Mouse (Mus musculus) megakaryocyte-erythroid progenitor cell, adult 5-6 weeks (primary cell): ENCODE results near the gene Ulk1. TPM values are rescaled to one million over a fixed set of nuclear protein-coding genes. Genes with fewer than 3 reads are reported as not detected.
A peak's percentile ranks its signal among the peaks of the same experiment; 100 is the strongest.
"Not testable (repeated sequence)": the region's sequence is repeated elsewhere in the genome, so short reads cannot be mapped to it uniquely, and the experiment has no call there.

Experiments
- ATAC-seq: replicated peaks from 2 replicates; pipeline ENCODE4 v1.8.0; 2016; ENCODE audit warnings: mild to moderate bottlenecking, inconsistent platforms; ENCODE audit not compliant: severe bottlenecking, poor library complexity, low FRiP score, low TSS enrichment
- total RNA-seq, 2 experiments: library from RNA; stranded (forward) in 1 of 2; stranded (reverse) in 1 of 2; fragments of 200-1000, 215-1000 nt in 1 of 2; fragments of >200 nt in 1 of 2; fragmentation: Nextera tagmentation in 1 of 2; gene quantifications; 2 replicates each; pipeline ENCODE4 v1.2.3; 2014 to 2017

Gene Ulk1
- total RNA-seq, 2 experiments from 2014 or later, result 7.8 to 52.2 TPM

DNA sequence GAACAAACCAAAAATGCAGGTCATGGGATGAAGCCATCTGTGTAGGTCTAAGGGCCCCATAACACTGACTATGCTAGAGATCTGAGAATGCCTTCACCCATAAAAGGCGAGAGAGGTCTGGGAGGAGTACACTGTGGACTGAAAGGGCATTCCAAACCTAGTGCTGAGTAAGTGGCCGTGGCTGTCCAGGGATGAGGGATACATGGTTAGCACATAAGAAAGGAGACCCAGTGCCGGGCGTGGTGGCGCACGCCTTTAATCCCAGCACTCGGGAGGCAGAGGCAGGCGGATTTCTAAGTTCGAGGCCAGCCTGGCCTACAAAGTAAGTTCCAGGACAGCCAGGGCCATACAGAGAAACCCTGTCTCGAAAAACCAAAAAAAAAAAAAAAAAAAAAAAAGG, 37.0 kb downstream of the Ulk1 start:
- ATAC-seq, result not testable (repeated sequence)

DNA sequence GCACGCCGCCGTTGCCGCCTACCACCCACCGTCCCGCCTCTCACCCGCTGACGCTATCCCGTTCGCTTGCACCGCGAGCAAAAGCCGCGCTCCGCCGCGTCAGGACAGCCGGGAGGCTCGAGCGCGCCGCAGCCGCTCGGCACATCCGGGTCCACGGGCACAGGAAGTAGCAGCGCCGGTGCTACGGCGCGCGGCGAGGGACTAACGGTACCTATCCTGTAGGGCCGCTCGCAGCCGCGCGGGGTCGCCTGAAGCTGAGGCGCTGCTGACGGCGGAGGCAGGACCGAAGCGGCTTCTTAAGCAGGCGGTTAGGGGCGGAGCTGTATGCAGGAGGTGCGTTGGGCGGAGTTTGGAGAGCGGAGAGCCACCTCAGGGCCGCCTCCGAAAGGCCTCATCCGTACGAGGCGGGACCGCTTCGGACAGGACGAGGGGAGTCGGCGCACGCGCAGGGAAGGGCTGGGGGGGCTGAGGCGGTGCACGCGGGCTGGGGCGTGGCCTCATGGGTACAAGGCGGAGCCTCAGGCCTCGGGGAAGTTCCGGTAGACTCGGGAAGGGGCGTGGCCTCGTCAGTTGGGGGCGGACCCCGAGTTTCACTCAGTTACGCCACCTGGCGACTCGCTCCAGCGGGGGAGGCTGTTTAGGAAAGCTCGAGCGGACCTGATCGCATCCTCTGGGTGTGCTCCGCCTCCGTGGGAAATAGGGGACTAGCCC, 39.3 kb downstream of the Ulk1 start, which contains the start of gene Ep400:
Gene Ep400 (minus strand): TSS at position 270 of the 711 bp plus-strand sequence.
- ATAC-seq, result peak; percentile 95

DNA sequence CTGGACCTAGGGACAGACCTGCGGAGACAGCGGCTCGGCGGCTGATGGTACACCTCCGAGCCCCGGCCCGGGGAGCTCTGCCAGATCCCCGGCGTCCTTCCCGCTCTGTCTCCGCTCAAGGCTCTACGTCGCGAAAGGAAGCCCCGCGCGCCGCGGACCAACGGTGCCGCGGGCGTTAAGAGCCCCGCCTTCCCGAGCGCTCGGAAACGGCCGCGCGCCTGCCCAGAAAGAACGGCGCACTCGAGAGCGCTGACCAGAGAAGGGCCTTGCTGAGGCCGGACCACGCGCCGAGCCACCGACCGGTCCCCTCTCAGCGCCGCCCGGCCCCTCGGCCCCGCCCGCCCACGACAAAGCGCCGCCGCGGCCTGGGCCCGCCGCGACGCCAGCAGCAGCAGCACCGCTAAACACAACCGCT, 39.9 kb downstream of the Ulk1 start:
- ATAC-seq, result no peak

DNA sequence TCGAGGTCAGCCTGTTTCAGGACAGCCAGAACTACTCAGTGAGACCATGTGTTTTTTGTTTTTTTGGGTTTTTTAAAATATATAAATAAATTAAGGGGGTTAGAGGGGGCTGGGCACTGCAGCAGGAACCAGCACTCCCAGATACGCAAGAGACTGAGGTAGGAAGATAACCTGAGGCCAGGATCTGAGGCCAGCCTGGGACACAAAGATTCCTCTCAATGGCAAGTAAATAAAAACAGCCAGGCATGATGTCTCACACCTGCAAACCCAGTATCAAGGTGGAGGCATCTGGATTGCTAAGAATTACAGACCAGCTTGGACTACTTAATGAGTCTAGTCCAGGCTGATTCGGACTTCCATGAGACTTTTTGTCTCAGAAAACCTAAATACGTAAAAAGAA, 40.6 kb downstream of the Ulk1 start:
- ATAC-seq, result peak; percentile 35

DNA sequence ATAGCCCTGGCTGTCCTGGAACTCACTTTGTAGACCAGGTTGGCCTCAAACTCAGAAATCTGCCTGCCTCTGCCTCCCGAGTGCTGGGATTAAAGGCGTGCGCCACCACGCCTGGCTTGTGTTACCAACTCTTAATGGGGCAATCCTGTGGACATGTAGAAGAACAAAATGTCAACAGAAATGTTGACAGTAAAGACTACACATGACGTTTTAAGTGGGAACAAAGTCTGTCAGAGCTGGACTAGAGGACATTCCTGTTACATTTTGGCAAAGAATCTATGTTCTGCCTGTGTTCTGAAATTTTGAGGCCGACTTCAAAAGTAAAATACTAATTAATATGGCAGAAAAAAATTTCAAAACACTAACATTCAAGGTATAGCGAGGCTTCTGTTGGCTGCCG, 46.0 kb downstream of the Ulk1 start:
- no peak for ATAC-seq

DNA sequence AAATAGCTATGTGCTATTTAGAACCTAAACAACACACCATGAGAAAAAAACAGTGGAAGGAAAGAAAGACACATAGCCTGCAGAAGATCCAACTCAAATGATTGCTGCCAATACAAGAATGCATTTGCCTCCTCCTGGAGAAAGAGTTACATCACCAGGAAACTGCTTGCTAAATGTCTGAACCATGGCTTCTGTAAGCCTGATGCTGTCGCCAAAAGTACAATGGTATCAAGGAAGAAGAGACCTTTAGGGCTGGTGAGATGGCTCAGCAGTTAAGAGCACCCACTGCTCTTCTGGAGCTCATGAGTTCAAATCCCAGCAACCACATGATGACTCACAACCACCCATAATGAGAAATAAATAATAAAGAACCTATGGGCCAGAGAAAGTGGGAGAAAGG, 64.9 kb downstream of the Ulk1 start:
- ATAC-seq, result no peak

DNA sequence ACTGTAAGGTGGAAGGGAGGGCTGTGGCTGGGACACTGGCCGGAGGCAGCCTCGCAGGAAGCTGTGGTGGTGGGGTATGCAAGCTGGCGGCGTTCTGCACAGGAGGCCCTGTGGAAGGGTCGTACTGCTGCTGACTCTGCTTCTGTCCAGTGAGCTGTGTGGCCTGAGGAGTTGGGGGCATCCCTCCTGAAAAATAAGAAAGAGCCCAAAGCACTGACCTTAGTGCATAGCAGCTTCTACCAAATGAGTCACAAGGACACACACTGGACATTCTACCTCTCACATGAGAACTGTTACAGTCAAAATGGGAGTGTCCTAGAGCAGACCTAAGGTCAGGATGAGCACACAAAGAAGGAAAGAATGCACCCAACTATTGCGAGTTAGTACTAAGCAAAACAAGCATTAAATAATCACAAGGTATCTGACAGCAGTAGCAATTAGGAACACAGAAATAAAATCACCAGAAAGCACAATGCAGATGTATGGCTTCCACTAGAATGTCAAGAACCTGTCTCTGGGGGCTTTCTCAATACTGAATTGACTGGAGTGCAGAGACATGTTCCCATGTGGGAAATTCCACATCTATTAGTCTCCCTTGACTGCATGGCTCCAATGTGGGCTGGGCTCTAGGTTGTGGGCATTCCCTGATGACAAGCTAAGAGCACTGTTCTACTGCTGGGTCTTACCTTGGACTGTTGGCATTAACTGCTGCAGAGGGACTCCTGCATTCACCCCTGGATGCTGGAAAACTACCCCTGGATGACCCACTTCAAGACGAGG, 70.2 kb downstream of the Ulk1 start:
- no peak for ATAC-seq

DNA sequence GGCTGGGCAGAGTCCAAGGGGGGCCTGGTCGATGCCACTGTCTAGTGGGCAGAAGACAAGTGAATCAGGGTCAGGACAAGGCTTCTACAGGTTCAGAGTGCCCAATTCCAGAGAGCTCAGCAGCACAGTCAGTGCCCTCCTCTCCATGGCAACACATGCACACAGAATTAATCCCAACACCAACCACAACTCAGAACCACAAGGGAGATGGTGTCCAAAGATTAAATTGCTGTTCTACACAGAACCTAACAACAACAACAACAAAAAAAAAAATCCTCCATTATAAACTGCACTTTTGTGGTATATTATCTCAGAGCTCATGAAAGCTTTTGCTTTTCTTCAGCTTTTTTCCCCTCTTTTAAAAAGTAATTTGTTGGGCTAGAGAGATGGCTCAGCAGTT, 74.3 kb downstream of the Ulk1 start:
- ATAC-seq, result peak; percentile 47

Other genes with a start within 250 kb of the Ulk1 start
- 66.3 and 72.4 TPM in 2 replicates for gene Noc4l, start 156.7 kb downstream of the Ulk1 start, total RNA-seq (2014; fragmentation: Nextera tagmentation)
- gene Noc4l, start 156.7 kb downstream of the Ulk1 start, total RNA-seq (2017), result 38.9 and 51.2 TPM in 2 replicates
- gene Ddx51, start 156.6 kb downstream of the Ulk1 start, total RNA-seq (2014; fragmentation: Nextera tagmentation), result 56.5 and 63.6 TPM in 2 replicates
- 6.6 and 8.7 TPM in 2 replicates for gene Ddx51, start 156.6 kb downstream of the Ulk1 start, total RNA-seq (2017)
- gene Ep400, start 39.4 kb downstream of the Ulk1 start, total RNA-seq (2014; fragmentation: Nextera tagmentation), result 181 and 186 TPM in 2 replicates
- 56.0 and 71.6 TPM in 2 replicates for gene Ep400, start 39.4 kb downstream of the Ulk1 start, total RNA-seq (2017)
- 57.4 and 74.3 TPM in 2 replicates for gene Pus1, start 29.4 kb downstream of the Ulk1 start, total RNA-seq (2014; fragmentation: Nextera tagmentation)
- gene Pus1, start 29.4 kb downstream of the Ulk1 start, total RNA-seq (2017), result 82.3 and 102 TPM in 2 replicates
- 44.1 and 53.7 TPM in 2 replicates for gene Hscb, start 29.7 kb upstream of the Ulk1 start, total RNA-seq (2014; fragmentation: Nextera tagmentation)
- gene Hscb, start 29.7 kb upstream of the Ulk1 start, total RNA-seq (2017), result 44.9 and 106 TPM in 2 replicates
- gene Chek2, start 29.9 kb upstream of the Ulk1 start, total RNA-seq (2014; fragmentation: Nextera tagmentation), result 47.4 and 59.5 TPM in 2 replicates
- 31.1 and 56.9 TPM in 2 replicates for gene Chek2, start 29.9 kb upstream of the Ulk1 start, total RNA-seq (2017)
- 3.2 and 5.4 TPM in 2 replicates for gene Ttc28, start 69.7 kb upstream of the Ulk1 start, total RNA-seq (2014; fragmentation: Nextera tagmentation)
- gene Ttc28, start 69.7 kb upstream of the Ulk1 start, total RNA-seq (2017), result 0.70 and 0.91 TPM in 2 replicates